Mouse (Mus musculus): ENCODE results near the gene Tmem259. TPM values are rescaled to one million over a fixed set of nuclear protein-coding genes. Genes with fewer than 3 reads are reported as not detected.

Tmem259 gene
- polyA plus RNA-seq, 1 experiment from 2014 or later, result 15.6 TPM

DNA sequence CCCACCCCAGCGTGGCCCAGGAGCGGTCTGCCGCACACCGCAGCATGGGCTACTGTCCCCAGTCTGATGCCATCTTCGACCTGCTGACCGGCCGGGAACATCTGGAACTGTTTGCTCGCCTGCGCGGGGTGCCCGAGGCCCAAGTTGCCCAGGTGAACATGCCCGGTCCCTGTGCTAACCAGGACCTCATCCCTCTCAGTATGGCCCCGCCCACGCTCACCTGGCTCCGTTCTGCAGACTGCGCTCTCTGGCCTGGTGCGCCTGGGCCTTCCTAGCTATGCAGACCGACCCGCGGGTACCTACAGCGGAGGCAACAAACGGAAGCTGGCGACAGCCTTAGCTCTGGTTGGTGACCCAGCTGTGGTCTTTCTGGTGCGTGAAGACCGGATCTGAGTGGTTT is 29.5 kb upstream of the Tmem259 start:
- H3K9me3 ChIP-seq (replicated peaks; ENCODE audit: control insufficient read depth, low read length), result peaks cover 11% of the 10 kb centered on the region
- H3K4me1 ChIP-seq (ENCODE audit: control insufficient read depth, insufficient read depth, low read length), result peaks cover 11% of the 10 kb centered on the region
- peaks cover 15% of the 10 kb centered on the region for H3K36me3 ChIP-seq (ENCODE audit: control insufficient read depth, insufficient read depth, low read length)
- 31% methylated on average over 25 of the region's 25 CpGs for WGBS (ENCODE audit: insufficient replicate concordance)
- no peak overlapping the region for H3K9ac ChIP-seq (ENCODE audit: low read depth, low read length)
- ATAC-seq (replicated peaks; ENCODE audit: insufficient number of reproducible peaks, low FRiP score, low TSS enrichment), result no peak
- H3K27ac ChIP-seq (ENCODE audit: low read depth, low read length), result no peak overlapping the region
- H3K27me3 ChIP-seq (ENCODE audit: control insufficient read depth, insufficient read depth, low read length), result peaks cover 42% of the 10 kb centered on the region
- H3K4me2 ChIP-seq, result no peak overlapping the region
- no peak overlapping the region for H3K4me3 ChIP-seq (ENCODE audit: low read depth, low read length)

DNA sequence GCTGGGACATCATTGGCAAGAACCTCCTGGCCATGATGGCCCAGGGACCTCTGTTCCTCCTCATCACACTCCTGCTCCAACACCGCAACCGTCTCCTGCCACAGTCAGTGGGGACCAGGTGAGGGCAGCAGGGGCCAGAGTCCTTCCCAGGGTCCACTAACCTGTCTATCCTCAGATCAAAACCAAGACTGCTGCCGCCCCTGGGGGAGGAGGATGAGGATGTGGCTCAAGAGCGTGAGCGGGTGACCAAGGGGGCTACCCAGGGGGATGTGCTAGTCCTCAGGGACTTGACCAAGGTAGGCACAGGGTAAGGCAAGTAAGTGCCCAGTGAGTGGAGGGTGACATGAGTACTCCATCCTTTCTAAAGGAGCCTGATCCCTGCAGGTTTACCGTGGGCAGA is 27.6 kb upstream of the Tmem259 start:
- Histone ChIP-seq H3K27me3 (ENCODE audit: control insufficient read depth, insufficient read depth, low read length) (peaks cover 42% of the 10 kb centered on the region), H3K27ac (ENCODE audit: low read depth, low read length) (no peak overlapping the region), H3K9me3 (replicated peaks; ENCODE audit: control insufficient read depth, low read length) (peaks cover 11% of the 10 kb centered on the region), H3K4me3 (ENCODE audit: low read depth, low read length) (no peak overlapping the region), H3K36me3 (ENCODE audit: control insufficient read depth, insufficient read depth, low read length) (peaks cover 15% of the 10 kb centered on the region), H3K9ac (ENCODE audit: low read depth, low read length) (no peak overlapping the region), H3K4me2 (no peak overlapping the region), H3K4me1 (ENCODE audit: control insufficient read depth, insufficient read depth, low read length) (peaks cover 9% of the 10 kb centered on the region)
- ATAC-seq (replicated peaks; ENCODE audit: insufficient number of reproducible peaks, low FRiP score, low TSS enrichment), result no peak
- 86% methylated on average over 6 of the region's 6 CpGs for WGBS (ENCODE audit: insufficient replicate concordance)

DNA sequence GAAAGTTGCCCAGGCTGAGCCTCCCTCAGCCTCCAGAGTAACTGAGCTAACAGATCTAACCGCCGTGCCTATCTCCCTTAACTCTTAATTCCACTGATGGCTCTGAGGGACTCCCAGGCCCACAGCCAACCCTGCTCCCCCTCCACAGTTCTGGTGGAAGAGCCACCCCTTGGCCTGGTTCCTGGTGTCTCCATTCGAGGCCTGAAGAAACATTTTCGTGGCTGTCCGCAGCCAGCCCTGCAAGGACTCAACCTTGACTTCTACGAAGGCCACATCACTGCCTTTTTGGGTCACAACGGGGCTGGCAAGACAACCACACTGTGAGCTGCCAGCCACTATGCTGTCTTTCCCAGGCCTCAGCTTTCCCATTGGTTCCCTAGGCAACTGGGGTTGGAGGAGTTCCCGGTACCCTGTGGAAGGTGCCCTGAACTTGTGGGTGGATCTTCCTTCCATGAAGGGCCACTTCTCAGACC is 20.1 kb upstream of the Tmem259 start:
- no peak for ATAC-seq (replicated peaks; ENCODE audit: insufficient number of reproducible peaks, low FRiP score, low TSS enrichment)
- Histone ChIP-seq H3K4me1 (ENCODE audit: control insufficient read depth, insufficient read depth, low read length) (peaks cover 15% of the 10 kb centered on the region), H3K27ac (ENCODE audit: low read depth, low read length) (0 out of 2 replicates have a peak overlapping the region, but pooled peaks have one; percentile 16)

DNA sequence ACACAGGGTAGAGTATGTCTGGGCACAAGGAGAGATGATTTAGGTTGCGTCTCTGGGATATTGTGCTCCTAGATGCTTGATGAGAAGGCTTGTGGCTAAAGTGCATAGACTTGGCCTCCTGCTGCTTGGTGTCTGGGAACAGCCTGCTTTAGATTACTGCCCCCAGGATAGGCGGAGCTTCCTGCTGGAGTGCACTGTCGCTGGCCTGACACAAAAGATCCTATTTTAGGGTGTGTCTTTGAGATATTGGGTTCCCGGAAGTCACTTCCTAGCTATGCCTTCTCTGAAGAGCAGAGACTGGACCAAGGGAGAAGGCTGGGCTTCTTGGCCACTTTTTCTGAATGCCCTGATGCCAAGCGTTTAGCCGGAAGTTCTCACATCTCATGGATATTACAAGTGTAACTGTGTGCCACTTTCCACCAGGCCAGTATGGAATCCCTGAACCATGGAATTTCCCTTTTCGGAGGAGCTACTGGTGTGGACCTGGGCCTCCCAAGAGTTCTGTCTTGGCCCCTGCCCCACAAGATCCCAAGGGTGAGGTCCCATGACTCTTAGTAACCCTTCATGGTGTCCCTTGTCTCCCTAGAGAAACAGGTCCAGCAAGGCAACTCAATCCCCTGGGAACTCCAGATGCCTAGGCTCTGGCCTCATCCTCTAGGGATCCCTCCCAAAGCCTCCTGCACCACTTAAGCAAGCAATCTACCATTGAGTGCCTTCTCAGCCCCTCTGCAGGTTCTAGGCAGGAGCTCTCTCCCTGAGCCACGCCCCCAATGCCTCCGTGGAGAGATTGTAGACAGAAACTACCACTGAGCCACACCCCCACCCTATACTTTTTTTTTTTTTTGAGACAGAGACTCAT is 19.5 kb upstream of the Tmem259 start:
- H3K27ac ChIP-seq (ENCODE audit: low read depth, low read length), result peak overlapping the region; percentile 25; the same call in 1 of the 2 replicates
- H3K36me3 ChIP-seq (ENCODE audit: control insufficient read depth, insufficient read depth, low read length), result no peaks in the 10 kb centered on the region
- H3K4me3 ChIP-seq (ENCODE audit: low read depth, low read length), result no peak overlapping the region
- peaks cover 26% of the 10 kb centered on the region for H3K27me3 ChIP-seq (ENCODE audit: control insufficient read depth, insufficient read depth, low read length)
- 0 out of 2 replicates have a peak, but pooled peaks have one; percentile 8 for ATAC-seq (replicated peaks; ENCODE audit: insufficient number of reproducible peaks, low FRiP score, low TSS enrichment)
- no peaks in the 10 kb centered on the region for H3K9me3 ChIP-seq (replicated peaks; ENCODE audit: control insufficient read depth, low read length)
- H3K4me1 ChIP-seq (ENCODE audit: control insufficient read depth, insufficient read depth, low read length), result peaks cover 15% of the 10 kb centered on the region
- peak overlapping the region; percentile 31; the same call in 1 of the 2 replicates for H3K4me2 ChIP-seq
- WGBS (ENCODE audit: insufficient replicate concordance), result 43% methylated on average over 9 of the region's 9 CpGs
- peak overlapping the region; percentile 50 for H3K9ac ChIP-seq (ENCODE audit: low read depth, low read length)

More for the DNA sequence above, 20.1 kb upstream of the Tmem259 start:
- Histone ChIP-seq H3K9ac (ENCODE audit: low read depth, low read length) (no peak overlapping the region), H3K36me3 (ENCODE audit: control insufficient read depth, insufficient read depth, low read length) (peaks cover 2% of the 10 kb centered on the region; the same call in 1 of the 2 replicates), H3K9me3 (replicated peaks; ENCODE audit: control insufficient read depth, low read length) (no peaks in the 10 kb centered on the region), H3K27me3 (ENCODE audit: control insufficient read depth, insufficient read depth, low read length) (peaks cover 24% of the 10 kb centered on the region), H3K4me2 (no peak overlapping the region), H3K4me3 (ENCODE audit: low read depth, low read length) (no peak overlapping the region)
- 86% methylated on average over 8 of the region's 8 CpGs for WGBS (ENCODE audit: insufficient replicate concordance)

DNA sequence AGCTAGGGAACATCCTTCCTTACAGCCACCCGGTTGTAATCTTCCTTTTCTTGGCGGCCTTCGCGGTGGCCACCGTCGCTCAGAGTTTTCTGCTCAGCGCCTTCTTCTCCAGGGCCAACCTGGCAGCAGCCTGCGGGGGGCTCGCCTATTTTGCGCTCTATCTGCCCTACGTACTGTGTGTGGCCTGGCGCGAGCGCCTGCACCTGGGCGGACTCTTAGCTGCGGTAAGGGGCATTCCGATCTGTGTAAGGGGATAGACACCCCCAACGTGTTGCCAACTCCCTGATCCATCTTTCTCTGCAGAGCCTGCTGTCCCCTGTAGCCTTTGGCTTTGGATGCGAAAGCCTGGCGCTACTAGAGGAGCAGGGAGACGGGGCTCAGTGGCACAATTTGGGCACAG is 18.7 kb upstream of the Tmem259 start:
- Histone ChIP-seq H3K27ac (ENCODE audit: low read depth, low read length) (no peak overlapping the region), H3K4me3 (ENCODE audit: low read depth, low read length) (no peak overlapping the region), H3K9me3 (replicated peaks; ENCODE audit: control insufficient read depth, low read length) (no peaks in the 10 kb centered on the region), H3K9ac (ENCODE audit: low read depth, low read length) (peak overlapping the region; percentile 50), H3K4me2 (peak overlapping the region; percentile 31; the same call in 1 of the 2 replicates), H3K4me1 (ENCODE audit: control insufficient read depth, insufficient read depth, low read length) (peaks cover 20% of the 10 kb centered on the region), H3K36me3 (ENCODE audit: control insufficient read depth, insufficient read depth, low read length) (no peaks in the 10 kb centered on the region), H3K27me3 (ENCODE audit: control insufficient read depth, insufficient read depth, low read length) (peaks cover 26% of the 10 kb centered on the region)
- 22% methylated on average over 21 of the region's 21 CpGs for WGBS (ENCODE audit: insufficient replicate concordance)
- no peak for ATAC-seq (replicated peaks; ENCODE audit: insufficient number of reproducible peaks, low FRiP score, low TSS enrichment)

DNA sequence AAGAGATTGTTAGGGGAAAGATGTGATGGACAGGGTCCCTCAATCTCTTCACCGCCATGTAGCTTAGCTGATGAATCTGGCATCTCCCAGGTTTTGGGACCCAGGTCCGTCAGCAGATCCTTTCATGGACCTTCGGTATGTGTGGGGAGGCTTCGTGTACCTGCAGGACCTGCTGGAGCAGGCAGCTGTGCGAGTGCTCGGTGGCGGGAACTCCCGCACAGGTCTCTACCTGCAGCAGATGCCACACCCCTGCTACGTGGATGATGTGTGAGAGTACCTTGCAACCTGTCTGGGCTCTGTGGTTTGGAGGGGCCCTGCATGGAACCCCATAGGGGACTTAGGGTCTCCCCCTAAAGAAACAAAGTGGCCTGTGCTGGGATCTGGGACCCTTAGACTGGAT is 17.8 kb upstream of the Tmem259 start:
- H3K4me2 ChIP-seq, result no peak overlapping the region
- H3K27ac ChIP-seq (ENCODE audit: low read depth, low read length), result no peak overlapping the region
- H3K4me1 ChIP-seq (ENCODE audit: control insufficient read depth, insufficient read depth, low read length), result peaks cover 25% of the 10 kb centered on the region
- 77% methylated on average over 9 of the region's 9 CpGs for WGBS (ENCODE audit: insufficient replicate concordance)
- H3K36me3 ChIP-seq (ENCODE audit: control insufficient read depth, insufficient read depth, low read length), result no peaks in the 10 kb centered on the region
- no peak overlapping the region for H3K4me3 ChIP-seq (ENCODE audit: low read depth, low read length)
- no peak overlapping the region for H3K9ac ChIP-seq (ENCODE audit: low read depth, low read length)
- ATAC-seq (replicated peaks; ENCODE audit: insufficient number of reproducible peaks, low FRiP score, low TSS enrichment), result no peak
- peaks cover 26% of the 10 kb centered on the region for H3K27me3 ChIP-seq (ENCODE audit: control insufficient read depth, insufficient read depth, low read length)
- H3K9me3 ChIP-seq (replicated peaks; ENCODE audit: control insufficient read depth, low read length), result no peaks in the 10 kb centered on the region

DNA sequence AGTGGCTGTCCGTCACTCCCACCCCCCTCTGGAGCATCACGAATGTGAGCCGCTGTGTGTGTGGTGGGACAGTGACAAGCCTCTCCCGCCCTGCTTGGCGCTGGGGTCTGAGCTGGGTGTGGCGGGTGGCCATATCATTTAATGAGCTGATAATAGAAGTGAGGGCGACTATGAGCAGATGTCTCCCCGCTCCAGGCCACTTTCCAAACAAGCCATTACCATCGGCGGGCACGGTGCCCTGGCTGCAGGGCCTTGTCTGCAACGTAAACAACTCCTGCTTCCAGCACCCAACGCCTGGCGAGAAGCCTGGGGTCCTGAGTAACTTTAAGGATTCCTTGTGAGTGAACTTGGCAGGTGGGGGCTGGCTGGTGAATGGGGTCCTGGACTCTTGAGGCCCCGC is 13.7 kb upstream of the Tmem259 start:
- H3K27me3 ChIP-seq (ENCODE audit: control insufficient read depth, insufficient read depth, low read length), result peaks cover 20% of the 10 kb centered on the region
- no peak for ATAC-seq (replicated peaks; ENCODE audit: insufficient number of reproducible peaks, low FRiP score, low TSS enrichment)
- 6% methylated on average over 15 of the region's 15 CpGs for WGBS (ENCODE audit: insufficient replicate concordance)
- H3K36me3 ChIP-seq (ENCODE audit: control insufficient read depth, insufficient read depth, low read length), result peaks cover 22% of the 10 kb centered on the region
- no peaks in the 10 kb centered on the region for H3K9me3 ChIP-seq (replicated peaks; ENCODE audit: control insufficient read depth, low read length)
- peak overlapping the region; percentile 56 for H3K4me3 ChIP-seq (ENCODE audit: low read depth, low read length)
- H3K4me1 ChIP-seq (ENCODE audit: control insufficient read depth, insufficient read depth, low read length), result peaks cover 14% of the 10 kb centered on the region
- no peak overlapping the region for H3K27ac ChIP-seq (ENCODE audit: low read depth, low read length)
- peak overlapping the region; percentile 18 for H3K9ac ChIP-seq (ENCODE audit: low read depth, low read length)
- peak overlapping the region; percentile 65 for H3K4me2 ChIP-seq

DNA sequence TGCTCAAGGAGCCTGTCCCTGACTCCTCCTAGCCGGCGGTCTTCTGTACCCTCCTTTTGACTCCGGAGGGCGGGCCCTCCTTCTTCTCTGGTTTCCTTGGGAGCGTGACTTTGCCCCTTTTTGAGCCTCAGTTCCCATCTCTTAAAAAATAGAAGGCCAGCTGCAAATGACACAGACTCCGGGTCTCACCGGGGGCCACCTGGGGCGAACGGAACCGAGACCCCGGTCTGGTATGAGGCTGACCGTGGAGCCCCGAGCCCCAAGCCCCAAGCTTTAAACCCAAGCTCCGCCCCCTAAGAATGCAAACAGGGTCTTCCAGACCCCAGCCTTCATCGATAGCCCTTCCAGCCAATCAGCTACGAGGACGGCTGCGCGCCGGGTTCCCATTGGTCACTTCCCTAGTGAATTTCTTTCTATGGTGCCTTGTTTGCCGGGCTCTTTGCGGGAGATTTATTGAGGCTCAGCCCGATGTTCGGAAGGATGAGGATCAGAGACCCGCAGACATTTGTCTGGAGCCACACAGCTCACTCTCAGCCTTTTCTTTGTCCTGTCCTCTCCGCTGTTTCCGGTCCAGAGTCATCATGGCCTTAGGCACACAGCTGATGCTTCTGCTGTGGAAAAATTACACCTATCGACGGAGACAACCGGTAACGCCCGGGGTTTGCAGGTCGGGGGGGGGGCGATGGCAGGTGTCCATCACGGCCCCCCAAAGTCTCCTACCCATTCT is 13.1 kb upstream of the Tmem259 start:
- H3K4me2 ChIP-seq, result peak overlapping the region; percentile 65

More for the DNA sequence above, 13.1 kb upstream of the Tmem259 start:
- ATAC-seq (replicated peaks; ENCODE audit: insufficient number of reproducible peaks, low FRiP score, low TSS enrichment), result no peak; the same call in 1 of the 2 replicates
- Histone ChIP-seq H3K27me3 (ENCODE audit: control insufficient read depth, insufficient read depth, low read length) (peaks cover 14% of the 10 kb centered on the region), H3K4me1 (ENCODE audit: control insufficient read depth, insufficient read depth, low read length) (peaks cover 10% of the 10 kb centered on the region), H3K4me3 (ENCODE audit: low read depth, low read length) (peak overlapping the region; percentile 56), H3K9me3 (replicated peaks; ENCODE audit: control insufficient read depth, low read length) (no peaks in the 10 kb centered on the region), H3K27ac (ENCODE audit: low read depth, low read length) (peak overlapping the region; percentile 69; the same call in 1 of the 2 replicates), H3K9ac (ENCODE audit: low read depth, low read length) (peak overlapping the region; percentile 70), H3K36me3 (ENCODE audit: control insufficient read depth, insufficient read depth, low read length) (peaks cover 27% of the 10 kb centered on the region)
- under 1% methylated on average over 35 of the region's 35 CpGs for WGBS (ENCODE audit: insufficient replicate concordance)

Measured in heart, embryonic 11.5 days (tissue).